Mouse (Mus musculus): ENCODE data around the gene Hoxc4. TPM values are rescaled to one million over a fixed set of nuclear protein-coding genes. Genes with fewer than 3 reads are reported as not detected.

Gene Hoxc4
- polyA plus RNA-seq, 1 experiment, result 0.13 TPM

DNA sequence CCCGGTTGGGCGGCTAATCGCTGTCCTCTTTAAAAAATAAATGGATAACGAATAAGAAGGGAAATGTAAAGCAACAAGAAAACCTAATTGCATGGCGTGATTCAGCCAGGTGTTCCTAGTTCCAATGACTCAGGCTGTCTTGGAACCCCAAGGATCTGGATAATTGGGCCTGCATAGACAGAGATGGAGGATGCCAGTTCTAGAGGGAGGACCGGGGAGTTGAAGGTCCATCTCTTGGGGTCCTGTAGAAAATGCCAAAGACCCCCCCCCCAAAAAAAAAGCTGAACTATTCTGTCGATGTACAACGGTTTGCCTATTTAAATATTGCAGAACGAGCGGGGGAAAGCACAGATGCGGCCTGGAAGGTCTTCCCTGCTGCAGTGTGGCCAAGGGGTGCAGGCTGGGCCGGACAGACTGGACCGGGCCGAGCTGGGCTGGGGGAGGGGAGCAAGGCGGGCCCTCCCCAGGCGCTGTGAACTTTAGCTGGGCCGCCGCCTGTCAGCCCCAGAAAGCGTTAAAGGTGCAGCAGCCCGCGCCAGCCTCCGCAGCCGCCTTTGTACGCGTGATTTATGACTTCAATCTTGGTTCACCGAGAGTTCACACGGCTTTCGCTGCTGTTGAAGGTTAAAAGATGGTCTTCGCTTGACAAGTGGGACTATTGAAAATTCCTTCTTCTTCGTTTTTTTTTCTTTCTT is 42.5 kb downstream of the Hoxc4 start:
- H3K36me3 ChIP-seq (ENCODE audit: control insufficient read depth, insufficient read depth, low read length), result no peaks in the 10 kb centered on the region
- 5% methylated on average over 30 of the region's 30 CpGs for WGBS
- H3K4me3 ChIP-seq (ENCODE audit: extremely low read depth, insufficient read depth, insufficient read length), result no peak overlapping the region
- no peaks in the 10 kb centered on the region for H3K4me1 ChIP-seq (ENCODE audit: control insufficient read depth, insufficient read depth, insufficient read length)
- DNase-seq (ENCODE audit: low read depth in 1 of 2, low spot score in 2 of 2), result no peak
- H3K27me3 ChIP-seq (ENCODE audit: control insufficient read depth, insufficient read depth, low read length), result peaks cover 23% of the 10 kb centered on the region
- no peak overlapping the region for H3K27ac ChIP-seq (ENCODE audit: insufficient read depth, low read length)
- TF ChIP-seq CTCF (IDR thresholded peaks at IDR 0.05; ENCODE audit: extremely low read depth, insufficient read depth, insufficient read length, insufficient replicate concordance) (no peak), POLR2A (IDR thresholded peaks at IDR 0.05; ENCODE audit: low read depth, low read length) (no peak)

DNA sequence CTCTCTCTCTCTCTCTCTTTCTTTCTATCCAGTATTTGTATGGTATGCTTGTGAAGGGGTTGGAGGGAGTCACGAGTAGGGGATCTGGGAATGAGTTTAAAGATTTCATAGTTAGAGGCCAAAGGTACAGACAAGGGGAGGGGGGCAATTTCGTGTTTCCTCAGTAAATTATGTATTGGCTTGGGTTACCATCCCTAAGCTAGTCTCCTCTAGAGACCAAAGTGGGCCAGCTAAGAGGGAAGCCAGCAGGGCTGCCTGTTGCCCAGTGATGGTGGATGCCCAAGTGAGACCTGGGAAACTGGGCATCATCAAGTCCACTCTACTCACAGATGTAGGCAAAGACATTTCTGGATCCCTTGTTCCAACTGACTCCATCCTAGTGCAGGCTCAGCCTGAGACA is 43.3 kb downstream of the Hoxc4 start:
- Histone ChIP-seq H3K4me3 (ENCODE audit: extremely low read depth, insufficient read depth, insufficient read length) (no peak overlapping the region), H3K4me1 (ENCODE audit: control insufficient read depth, insufficient read depth, insufficient read length) (no peaks in the 10 kb centered on the region), H3K27ac (ENCODE audit: insufficient read depth, low read length) (no peak overlapping the region), H3K36me3 (ENCODE audit: control insufficient read depth, insufficient read depth, low read length) (no peaks in the 10 kb centered on the region), H3K27me3 (ENCODE audit: control insufficient read depth, insufficient read depth, low read length) (peaks cover 21% of the 10 kb centered on the region)
- DNase-seq (ENCODE audit: low read depth in 1 of 2, low spot score in 2 of 2), result no peak
- TF ChIP-seq POLR2A (IDR thresholded peaks at IDR 0.05; ENCODE audit: low read depth, low read length) (no peak), CTCF (IDR thresholded peaks at IDR 0.05; ENCODE audit: extremely low read depth, insufficient read depth, insufficient read length, insufficient replicate concordance) (no peak)
- 38% methylated on average over 2 of the region's 2 CpGs for WGBS

GRCm38 (mm10) chr15:103065642-103066041 is 46.9 kb downstream of the Hoxc4 start:
- no peak overlapping the region for H3K4me3 ChIP-seq (ENCODE audit: extremely low read depth, insufficient read depth, insufficient read length)
- TF ChIP-seq POLR2A (IDR thresholded peaks at IDR 0.05; ENCODE audit: low read depth, low read length) (no peak), CTCF (IDR thresholded peaks at IDR 0.05; ENCODE audit: extremely low read depth, insufficient read depth, insufficient read length, insufficient replicate concordance) (no peak)
- no peaks in the 10 kb centered on the region for H3K36me3 ChIP-seq (ENCODE audit: control insufficient read depth, insufficient read depth, low read length)
- no peaks in the 10 kb centered on the region for H3K4me1 ChIP-seq (ENCODE audit: control insufficient read depth, insufficient read depth, insufficient read length)
- H3K27me3 ChIP-seq (ENCODE audit: control insufficient read depth, insufficient read depth, low read length), result peaks cover 12% of the 10 kb centered on the region
- no peak overlapping the region for H3K27ac ChIP-seq (ENCODE audit: insufficient read depth, low read length)
- WGBS, result 52% methylated on average over 7 of the region's 7 CpGs
- DNase-seq (ENCODE audit: low read depth in 1 of 2, low spot score in 2 of 2), result no peak

- peaks cover 3% of the 10 kb centered on the region for H3K27me3 ChIP-seq (ENCODE audit: control insufficient read depth, insufficient read depth, low read length)
- TF ChIP-seq POLR2A (IDR thresholded peaks at IDR 0.05; ENCODE audit: low read depth, low read length) (no peak), CTCF (IDR thresholded peaks at IDR 0.05; ENCODE audit: extremely low read depth, insufficient read depth, insufficient read length, insufficient replicate concordance) (no peak)
- H3K36me3 ChIP-seq (ENCODE audit: control insufficient read depth, insufficient read depth, low read length), result no peaks in the 10 kb centered on the region
- H3K27ac ChIP-seq (ENCODE audit: insufficient read depth, low read length), result no peak overlapping the region
- no peak overlapping the region for H3K4me3 ChIP-seq (ENCODE audit: extremely low read depth, insufficient read depth, insufficient read length)
- no peaks in the 10 kb centered on the region for H3K4me1 ChIP-seq (ENCODE audit: control insufficient read depth, insufficient read depth, insufficient read length)
- no peak for DNase-seq (ENCODE audit: low read depth in 1 of 2, low spot score in 2 of 2)
- 75% methylated on average over 4 of the region's 4 CpGs for WGBS
Observed at GRCm38 (mm10) chr15:103067701-103068100, 49.0 kb downstream of the Hoxc4 start.

DNA sequence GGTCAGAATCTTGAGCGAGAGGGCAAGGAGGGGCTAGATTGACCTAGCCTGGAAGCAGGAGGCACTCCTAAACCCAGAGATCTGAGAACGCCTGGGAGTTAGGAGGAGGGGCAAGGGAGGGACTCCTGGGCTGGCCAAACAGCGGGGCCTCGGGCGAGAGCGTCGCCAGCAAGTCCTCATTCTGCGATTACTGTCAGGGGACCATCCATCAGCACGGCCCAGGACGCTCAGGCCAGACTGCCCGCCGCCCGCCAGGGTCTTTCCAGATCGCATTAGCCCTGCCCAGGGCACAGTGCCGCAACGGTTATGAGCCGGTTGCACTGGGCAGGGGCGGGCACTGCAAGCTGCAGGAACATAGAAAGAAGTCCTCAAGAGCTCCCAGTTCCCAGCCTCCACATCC is 50.4 kb downstream of the Hoxc4 start:
- WGBS, result 6% methylated on average over 18 of the region's 18 CpGs
- Histone ChIP-seq H3K4me3 (ENCODE audit: extremely low read depth, insufficient read depth, insufficient read length) (no peak overlapping the region), H3K4me1 (ENCODE audit: control insufficient read depth, insufficient read depth, insufficient read length) (no peaks in the 10 kb centered on the region), H3K27ac (ENCODE audit: insufficient read depth, low read length) (no peak overlapping the region), H3K36me3 (ENCODE audit: control insufficient read depth, insufficient read depth, low read length) (no peaks in the 10 kb centered on the region), H3K27me3 (ENCODE audit: control insufficient read depth, insufficient read depth, low read length) (peaks cover 3% of the 10 kb centered on the region)
- TF ChIP-seq POLR2A (IDR thresholded peaks at IDR 0.05; ENCODE audit: low read depth, low read length) (no peak), CTCF (IDR thresholded peaks at IDR 0.05; ENCODE audit: extremely low read depth, insufficient read depth, insufficient read length, insufficient replicate concordance) (no peak)
- DNase-seq (ENCODE audit: low read depth in 1 of 2, low spot score in 2 of 2), result no peak

DNA sequence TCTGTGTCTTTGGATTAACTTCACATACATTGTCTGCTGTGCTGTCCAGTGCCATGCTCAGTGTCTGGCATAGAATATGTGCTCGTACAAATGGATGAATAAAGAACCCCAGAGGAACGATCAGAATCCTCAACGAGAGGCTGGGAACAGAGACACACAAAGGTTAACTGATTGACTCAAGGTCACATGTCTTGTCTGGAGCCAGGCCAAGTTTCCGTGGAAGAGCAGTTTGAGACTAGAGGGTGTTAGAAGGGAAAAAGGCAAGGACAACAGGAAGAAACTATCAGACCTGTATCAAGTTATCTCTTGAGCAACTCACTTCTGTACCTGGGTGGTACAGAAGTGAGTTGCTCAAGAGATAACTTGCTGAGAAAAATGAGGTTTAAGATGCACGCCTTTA is 52.5 kb downstream of the Hoxc4 start:
- no peak overlapping the region for H3K27ac ChIP-seq (ENCODE audit: insufficient read depth, low read length)
- H3K36me3 ChIP-seq (ENCODE audit: control insufficient read depth, insufficient read depth, low read length), result no peaks in the 10 kb centered on the region
- H3K4me1 ChIP-seq (ENCODE audit: control insufficient read depth, insufficient read depth, insufficient read length), result no peaks in the 10 kb centered on the region
- no peak for DNase-seq (ENCODE audit: low read depth in 1 of 2, low spot score in 2 of 2)
- H3K27me3 ChIP-seq (ENCODE audit: control insufficient read depth, insufficient read depth, low read length), result peaks cover 3% of the 10 kb centered on the region
- TF ChIP-seq POLR2A (IDR thresholded peaks at IDR 0.05; ENCODE audit: low read depth, low read length) (no peak), CTCF (IDR thresholded peaks at IDR 0.05; ENCODE audit: extremely low read depth, insufficient read depth, insufficient read length, insufficient replicate concordance) (no peak)
- WGBS, result 64% methylated on average over 5 of the region's 5 CpGs
- H3K4me3 ChIP-seq (ENCODE audit: extremely low read depth, insufficient read depth, insufficient read length), result no peak overlapping the region

- no peak for DNase-seq (ENCODE audit: low read depth in 1 of 2, low spot score in 2 of 2)
- 63% methylated on average over 11 of the region's 11 CpGs for WGBS
- TF ChIP-seq CTCF (IDR thresholded peaks at IDR 0.05; ENCODE audit: extremely low read depth, insufficient read depth, insufficient read length, insufficient replicate concordance), result no peak
- TF ChIP-seq POLR2A (IDR thresholded peaks at IDR 0.05; ENCODE audit: low read depth, low read length), result no peak
- Histone ChIP-seq H3K4me3 (ENCODE audit: extremely low read depth, insufficient read depth, insufficient read length) (no peak overlapping the region), H3K27me3 (ENCODE audit: control insufficient read depth, insufficient read depth, low read length) (peaks cover 1% of the 10 kb centered on the region; the same call in 1 of the 2 replicates), H3K36me3 (ENCODE audit: control insufficient read depth, insufficient read depth, low read length) (no peaks in the 10 kb centered on the region), H3K4me1 (ENCODE audit: control insufficient read depth, insufficient read depth, insufficient read length) (no peaks in the 10 kb centered on the region), H3K27ac (ENCODE audit: insufficient read depth, low read length) (no peak overlapping the region)
Observed at GRCm38 (mm10) chr15:103074663-103075415, 56.1 kb downstream of the Hoxc4 start.

Data from spleen, adult 2 months (tissue).